Mouse (Mus musculus): ENCODE results near the gene Epha1. TPM values are rescaled to one million over a fixed set of nuclear protein-coding genes. Genes with fewer than 3 reads are reported as not detected.

The Epha1 gene
- polyA plus RNA-seq, 2 experiments: 1.4 to 4.0 TPM

DNA sequence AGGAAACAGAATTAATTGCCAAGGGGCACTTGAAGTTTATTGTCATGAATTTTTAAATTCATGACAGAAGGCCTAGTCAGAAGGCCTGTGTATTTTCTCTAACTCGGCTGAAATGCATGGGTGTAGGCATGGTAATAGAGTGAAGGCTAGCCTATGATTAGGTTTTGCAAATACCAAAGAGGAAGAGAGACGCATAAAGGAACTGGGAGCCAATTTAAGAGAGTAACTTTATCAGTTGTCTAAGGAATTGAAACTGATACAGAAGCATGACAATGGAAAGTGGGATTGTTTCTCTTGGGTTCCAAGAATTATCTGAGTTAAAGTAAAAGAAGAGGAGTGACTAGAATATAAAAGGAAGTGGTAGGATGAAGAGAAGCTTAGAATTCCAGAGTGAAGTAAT lies 33.9 kb downstream of the Epha1 start:
- H3K36me3 ChIP-seq (replicated peaks; ENCODE audit: control insufficient read depth, insufficient read depth, low read depth): no peaks in the 10 kb centered on the region

DNA sequence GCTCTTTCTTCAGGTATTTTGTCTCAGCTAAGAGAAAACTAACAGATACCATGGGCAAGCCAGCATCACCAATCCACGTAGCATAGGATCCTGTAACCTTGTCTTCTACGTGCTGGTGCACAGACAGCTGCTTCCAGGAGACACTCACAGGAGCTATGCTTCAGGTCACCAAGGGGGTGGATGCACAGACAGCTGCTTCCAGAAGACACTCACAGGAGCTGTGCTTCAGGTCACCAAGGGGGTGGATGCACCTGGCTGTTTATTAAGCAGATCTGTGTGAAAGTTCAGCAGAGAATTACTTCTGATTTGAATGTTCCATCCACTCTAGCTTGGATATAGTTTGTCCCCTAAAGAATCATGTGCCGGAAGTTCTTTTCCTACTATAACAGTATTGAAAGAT lies 42.1 kb downstream of the Epha1 start:
- ATAC-seq (ENCODE audit: insufficient read depth) (no peak), DNase-seq (ENCODE audit: low read depth in 3 of 3, low spot score in 3 of 3) (no peak)
- H3K9me3 ChIP-seq (ENCODE audit: control insufficient read depth, low read length): no peaks in the 10 kb centered on the region
- H3K9ac ChIP-seq (replicated peaks): no peak overlapping the region
- no peak overlapping the region for H3K4me3 ChIP-seq (ENCODE audit: insufficient read depth in 1 of 2, low read depth in 2 of 2, low read length in 2 of 2)
- H3K36me3 ChIP-seq (replicated peaks; ENCODE audit: control insufficient read depth, insufficient read depth, low read depth): no peaks in the 10 kb centered on the region
- no peak overlapping the region for H3K4me2 ChIP-seq (ENCODE audit: low read depth)
- no peak for TF ChIP-seq CTCF (IDR thresholded peaks at IDR 0.05; ENCODE audit: low read depth)
- TF ChIP-seq EP300 (IDR thresholded peaks at IDR 0.05; ENCODE audit: low read depth): no peak
- WGBS (ENCODE audit: insufficient replicate concordance): 68% methylated on average over 3 of the region's 3 CpGs
- peaks cover 0 to 2% of the 10 kb centered on the region in 2 experiments; a peak in 2 of 4 replicates for H3K4me1 ChIP-seq (replicated peaks; ENCODE audit: control insufficient read depth in 2 of 2, insufficient read depth in 2 of 2, low read length in 1 of 2)
- H3K27me3 ChIP-seq (ENCODE audit: control insufficient read depth, insufficient read depth, low read length): no peaks in the 10 kb centered on the region
- no peak overlapping the region for H3K27ac ChIP-seq

More for the DNA sequence above, 33.9 kb downstream of the Epha1 start:
- TF ChIP-seq CTCF (IDR thresholded peaks at IDR 0.05; ENCODE audit: low read depth) (no peak), EP300 (IDR thresholded peaks at IDR 0.05; ENCODE audit: low read depth) (no peak)
- ATAC-seq (ENCODE audit: insufficient read depth): no peak
- Histone ChIP-seq H3K4me1 (replicated peaks; ENCODE audit: control insufficient read depth in 2 of 2, insufficient read depth in 2 of 2, low read length in 1 of 2) (no peaks in the 10 kb centered on the region), H3K27me3 (ENCODE audit: control insufficient read depth, insufficient read depth, low read length) (no peaks in the 10 kb centered on the region), H3K4me3 (ENCODE audit: insufficient read depth in 1 of 2, low read depth in 2 of 2, low read length in 2 of 2) (no peak overlapping the region), H3K4me2 (ENCODE audit: low read depth) (no peak overlapping the region), H3K9ac (replicated peaks) (no peak overlapping the region), H3K27ac (no peak overlapping the region), H3K9me3 (ENCODE audit: control insufficient read depth, low read length) (no peaks in the 10 kb centered on the region)
- DNase-seq (ENCODE audit: low read depth in 3 of 3, low spot score in 3 of 3): no peak
- 62% methylated on average over 2 of the region's 2 CpGs for WGBS (ENCODE audit: insufficient replicate concordance)

DNA sequence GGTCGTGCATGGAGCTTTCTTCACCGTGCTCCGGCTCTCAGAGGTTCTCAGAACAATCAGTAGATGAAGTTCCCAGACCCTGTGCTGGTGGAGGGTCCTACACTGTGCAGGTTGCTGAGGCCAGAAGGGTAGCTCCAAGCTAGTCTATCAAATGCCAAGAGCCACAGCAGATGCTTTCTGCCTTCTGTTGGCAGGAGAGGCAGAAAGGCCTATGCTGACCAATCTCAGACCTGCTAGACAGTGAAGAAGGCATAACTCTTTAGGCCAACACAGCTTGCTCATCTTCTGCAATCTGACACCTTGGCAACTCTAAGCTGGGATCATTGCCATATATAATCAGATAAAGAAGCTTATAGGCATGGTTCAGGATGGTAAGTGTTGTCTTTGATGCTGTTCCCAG lies 42.9 kb downstream of the Epha1 start:
- Histone ChIP-seq H3K4me3 (ENCODE audit: insufficient read depth in 1 of 2, low read depth in 2 of 2, low read length in 2 of 2) (no peak overlapping the region), H3K9me3 (ENCODE audit: control insufficient read depth, low read length) (no peaks in the 10 kb centered on the region), H3K4me1 (replicated peaks; ENCODE audit: control insufficient read depth in 2 of 2, insufficient read depth in 2 of 2, low read length in 1 of 2) (peaks cover 0 to 2% of the 10 kb centered on the region in 2 experiments; a peak in 2 of 4 replicates), H3K27me3 (ENCODE audit: control insufficient read depth, insufficient read depth, low read length) (peaks cover 4% of the 10 kb centered on the region), H3K9ac (replicated peaks) (no peak overlapping the region), H3K27ac (no peak overlapping the region), H3K36me3 (replicated peaks; ENCODE audit: control insufficient read depth, insufficient read depth, low read depth) (no peaks in the 10 kb centered on the region), H3K4me2 (ENCODE audit: low read depth) (no peak overlapping the region)
- ATAC-seq (ENCODE audit: insufficient read depth) (no peak), DNase-seq (ENCODE audit: low read depth in 3 of 3, low spot score in 3 of 3) (no peak)
- TF ChIP-seq EP300 (IDR thresholded peaks at IDR 0.05; ENCODE audit: low read depth) (no peak), CTCF (IDR thresholded peaks at IDR 0.05; ENCODE audit: low read depth) (no peak)
- 54% methylated on average over 3 of the region's 3 CpGs for WGBS (ENCODE audit: insufficient replicate concordance)

DNA sequence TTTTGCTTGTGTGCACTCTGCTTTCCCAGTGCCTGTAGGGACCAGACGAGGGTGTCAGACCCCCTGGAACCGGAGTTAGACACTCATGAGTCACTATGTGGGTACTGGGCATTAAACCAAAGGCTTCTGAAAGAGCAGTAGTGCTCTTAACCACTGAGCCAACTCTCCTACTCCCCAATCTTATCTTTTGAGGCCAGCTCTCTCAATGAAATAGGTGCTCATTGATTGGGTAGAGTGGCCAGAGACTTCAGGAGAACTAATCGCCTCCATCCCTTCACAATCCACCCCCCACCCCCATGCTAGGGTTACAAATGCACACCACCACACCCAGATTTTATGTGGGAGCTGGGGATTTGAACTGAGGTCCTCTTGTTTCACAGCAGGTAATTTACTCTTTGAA lies 44.3 kb downstream of the Epha1 start:
- H3K27ac ChIP-seq: no peak overlapping the region
- DNase-seq (ENCODE audit: low read depth in 3 of 3, low spot score in 3 of 3): no peak
- no peaks in the 10 kb centered on the region for H3K9me3 ChIP-seq (ENCODE audit: control insufficient read depth, low read length)
- no peak overlapping the region for H3K9ac ChIP-seq (replicated peaks)
- TF ChIP-seq EP300 (IDR thresholded peaks at IDR 0.05; ENCODE audit: low read depth): no peak
- no peak for TF ChIP-seq CTCF (IDR thresholded peaks at IDR 0.05; ENCODE audit: low read depth)
- peak; percentile 48; the same call in 1 of the 2 replicates for ATAC-seq (ENCODE audit: insufficient read depth)
- WGBS (ENCODE audit: insufficient replicate concordance): 21% methylated on average over 3 of the region's 3 CpGs
- H3K4me1 ChIP-seq (replicated peaks; ENCODE audit: control insufficient read depth in 2 of 2, insufficient read depth in 2 of 2, low read length in 1 of 2): peaks cover 0 to 3% of the 10 kb centered on the region in 2 experiments; a peak in 2 of 4 replicates
- H3K4me2 ChIP-seq (ENCODE audit: low read depth): no peak overlapping the region
- no peak overlapping the region for H3K4me3 ChIP-seq (ENCODE audit: insufficient read depth in 1 of 2, low read depth in 2 of 2, low read length in 2 of 2)
- peaks cover 19% of the 10 kb centered on the region for H3K27me3 ChIP-seq (ENCODE audit: control insufficient read depth, insufficient read depth, low read length)
- H3K36me3 ChIP-seq (replicated peaks; ENCODE audit: control insufficient read depth, insufficient read depth, low read depth): no peaks in the 10 kb centered on the region

DNA sequence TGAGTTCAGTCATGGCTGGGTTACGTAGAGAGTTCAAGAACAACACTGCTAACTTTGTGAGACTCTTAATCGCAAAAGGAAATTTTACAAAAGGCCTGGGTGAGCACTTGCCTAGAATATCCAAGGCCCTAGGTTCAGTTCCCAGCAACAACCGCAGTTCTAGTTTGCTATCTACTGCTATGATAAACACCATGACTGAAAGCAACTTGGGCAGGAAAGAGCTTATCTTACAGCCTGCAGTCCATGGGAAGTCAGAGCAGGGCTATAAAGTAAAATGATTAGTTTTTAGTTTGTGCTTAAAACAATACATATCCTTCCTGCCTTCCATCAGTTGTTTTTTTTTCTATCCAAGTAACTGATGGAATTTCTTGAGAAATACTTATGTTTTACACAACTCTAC lies 46.6 kb downstream of the Epha1 start:
- Histone ChIP-seq H3K27ac (no peak overlapping the region), H3K9me3 (ENCODE audit: control insufficient read depth, low read length) (no peaks in the 10 kb centered on the region), H3K4me1 (replicated peaks; ENCODE audit: control insufficient read depth in 2 of 2, insufficient read depth in 2 of 2, low read length in 1 of 2) (peaks cover 0 to 3% of the 10 kb centered on the region in 2 experiments; a peak in 2 of 4 replicates), H3K4me3 (ENCODE audit: insufficient read depth in 1 of 2, low read depth in 2 of 2, low read length in 2 of 2) (no peak overlapping the region), H3K27me3 (ENCODE audit: control insufficient read depth, insufficient read depth, low read length) (peaks cover 41% of the 10 kb centered on the region), H3K36me3 (replicated peaks; ENCODE audit: control insufficient read depth, insufficient read depth, low read depth) (no peaks in the 10 kb centered on the region), H3K9ac (replicated peaks) (no peak overlapping the region), H3K4me2 (ENCODE audit: low read depth) (no peak overlapping the region)
- no peak for TF ChIP-seq CTCF (IDR thresholded peaks at IDR 0.05; ENCODE audit: low read depth)
- no peak for TF ChIP-seq EP300 (IDR thresholded peaks at IDR 0.05; ENCODE audit: low read depth)
- ATAC-seq (ENCODE audit: insufficient read depth) (no peak), DNase-seq (ENCODE audit: low read depth in 3 of 3, low spot score in 3 of 3) (no peak)
- WGBS (ENCODE audit: insufficient replicate concordance): 33% methylated on average over 3 of the region's 3 CpGs
